Mouse (Mus musculus) myocyte (in vitro differentiated cells): ENCODE results near the gene Txndc5. TPM values are rescaled to one million over a fixed set of nuclear protein-coding genes. Genes with fewer than 3 reads are reported as not detected.

Experiments used
- H3K27me3 ChIP-seq: one replicate; pipeline ENCODE4 v1.6.1; 2011; ENCODE audit not compliant: control insufficient read depth, insufficient read depth, insufficient read length
- H3K36me3 ChIP-seq: one replicate; pipeline ENCODE4 v1.6.1; 2011; ENCODE audit not compliant: control insufficient read depth, insufficient read depth
- H3K4me2 ChIP-seq: one replicate; pipeline ENCODE4 v1.6.1; 2011; ENCODE audit warnings: low read depth, control low read depth
- H3K4me3 ChIP-seq: one replicate; pipeline ENCODE4 v1.5.1; 2011; ENCODE audit warnings: mild to moderate bottlenecking, control low read depth, moderate library complexity
- H3K79me2 ChIP-seq: one replicate; pipeline ENCODE4 v1.6.1; 2011; ENCODE audit not compliant: control insufficient read depth, insufficient read depth
- H3ac ChIP-seq: one replicate; pipeline ENCODE4 v1.6.1; 2011; ENCODE audit not compliant: control insufficient read depth, insufficient read length
- CEBPB ChIP-seq: IDR thresholded peaks from 2 replicates; pipeline ENCODE4 v1.6.1; 2011; ENCODE audit warnings: mild to moderate bottlenecking, moderate library complexity; ENCODE audit not compliant: poor library complexity, insufficient read depth, severe bottlenecking
- E2F4 ChIP-seq: IDR thresholded peaks from one replicate; pipeline ENCODE4 v1.6.1; 2011; ENCODE audit warnings: mild to moderate bottlenecking, control low read depth, moderate library complexity; ENCODE audit not compliant: insufficient read depth
- MAX ChIP-seq: IDR thresholded peaks from one replicate; pipeline ENCODE4 v1.6.1; 2011; ENCODE audit warnings: low read depth, mild to moderate bottlenecking, control low read depth
- MYOD1 ChIP-seq, 3 experiments: IDR thresholded peaks; one replicate each; pipeline ENCODE4 v1.6.1; 2011; ENCODE audit warnings: control low read depth in 2 of 3, low read depth in 2 of 3, mild to moderate bottlenecking in 2 of 3, moderate library complexity in 1 of 3; ENCODE audit not compliant: insufficient read length in 2 of 3, control insufficient read depth in 1 of 3
- MYOG ChIP-seq, 3 experiments: IDR thresholded peaks; one replicate each; pipeline ENCODE4 v1.6.1; 2011; ENCODE audit warnings: control low read depth in 2 of 3, low read depth in 2 of 3, mild to moderate bottlenecking in 2 of 3; ENCODE audit not compliant: insufficient read length in 2 of 3, control insufficient read depth in 1 of 3, insufficient read depth in 1 of 3
- POLR2A ChIP-seq: IDR thresholded peaks from one replicate; pipeline ENCODE4 v1.6.1; 2011; ENCODE audit warnings: low read depth, mild to moderate bottlenecking, control low read depth, moderate library complexity; ENCODE audit not compliant: insufficient read length
- POLR2AphosphoS2 ChIP-seq: IDR thresholded peaks from one replicate; pipeline ENCODE4 v1.6.1; 2011; ENCODE audit warnings: low read depth, control low read depth; ENCODE audit not compliant: insufficient read length
- REST ChIP-seq: IDR thresholded peaks from one replicate; pipeline ENCODE4 v1.6.1; 2011; ENCODE audit warnings: mild to moderate bottlenecking, control low read depth, moderate library complexity; ENCODE audit not compliant: insufficient read depth, insufficient read length
- SRF ChIP-seq: IDR thresholded peaks from one replicate; pipeline ENCODE4 v1.6.1; 2011; ENCODE audit warnings: low read depth; ENCODE audit not compliant: control insufficient read depth, insufficient read length
- TCF12 ChIP-seq: IDR thresholded peaks from one replicate; pipeline ENCODE4 v1.6.1; 2011; ENCODE audit warnings: mild to moderate bottlenecking, control low read depth; ENCODE audit not compliant: poor library complexity, insufficient read depth, severe bottlenecking
- TCF3 ChIP-seq: IDR thresholded peaks from one replicate; pipeline ENCODE4 v1.6.1; 2011; ENCODE audit warnings: low read depth, control low read depth; ENCODE audit not compliant: insufficient read length
- USF1 ChIP-seq: IDR thresholded peaks from one replicate; pipeline ENCODE4 v1.6.1; 2011; ENCODE audit warnings: low read depth, mild to moderate bottlenecking, control low read depth, moderate library complexity
- polyA plus RNA-seq: library from polyadenylated mRNA; unstranded; fragments of >200 nt; fragmentation: generic; extraction: Trizol; gene quantifications from one replicate; pipeline ENCODE4 v1.2.1, GENCODE M21; 2012; ENCODE audit warnings: missing spikeins

The Txndc5 gene
- polyA plus RNA-seq, 1 experiment = 127 TPM

- Histone ChIP-seq H3K79me2 (no peaks in the 10 kb centered on the region), H3ac (no peak overlapping the region), H3K4me3 (no peak overlapping the region), H3K27me3 (peaks cover 7% of the 10 kb centered on the region), H3K4me2 (no peak overlapping the region), H3K36me3 (no peaks in the 10 kb centered on the region)
- no peak for TF ChIP-seq USF1
- no peak for TF ChIP-seq CEBPB
- TF ChIP-seq POLR2AphosphoS2 = no peak
- TF ChIP-seq MYOD1 (IDR thresholded peaks at IDR 0.05; ENCODE audit: control insufficient read depth in 1 of 3, insufficient read length in 2 of 3, low read depth in 2 of 3) = no peak
- no peak for TF ChIP-seq TCF3
- TF ChIP-seq TCF12 = no peak
Measured at GRCm38 (mm10) chr13:38470882-38471281, 57.7 kb downstream of the Txndc5 start.

GRCm38 (mm10) chr13:38463410-38463809, 65.2 kb downstream of the Txndc5 start:
- TF ChIP-seq CEBPB (no peak), MYOG (IDR thresholded peaks at IDR 0.05; ENCODE audit: control insufficient read depth in 1 of 3, insufficient read depth in 1 of 3, insufficient read length in 2 of 3, low read depth in 2 of 3) (no peak), USF1 (no peak), POLR2A (no peak), SRF (no peak), E2F4 (no peak), POLR2AphosphoS2 (no peak), TCF12 (no peak), REST (no peak), MYOD1 (IDR thresholded peaks at IDR 0.05; ENCODE audit: control insufficient read depth in 1 of 3, insufficient read length in 2 of 3, low read depth in 2 of 3) (no peak), TCF3 (no peak), MAX (no peak)
- Histone ChIP-seq H3K79me2 (no peaks in the 10 kb centered on the region), H3ac (no peak overlapping the region), H3K36me3 (no peaks in the 10 kb centered on the region), H3K4me2 (no peak overlapping the region), H3K4me3 (no peak overlapping the region), H3K27me3 (peaks cover 18% of the 10 kb centered on the region)

GRCm38 (mm10) chr13:38451446-38451845, 77.2 kb downstream of the Txndc5 start:
- H3K4me3 ChIP-seq = no peak overlapping the region
- no peak for TF ChIP-seq MYOD1 (IDR thresholded peaks at IDR 0.05; ENCODE audit: control insufficient read depth in 1 of 3, insufficient read length in 2 of 3, low read depth in 2 of 3)
- no peak for TF ChIP-seq USF1
- no peak for TF ChIP-seq MYOG (IDR thresholded peaks at IDR 0.05; ENCODE audit: control insufficient read depth in 1 of 3, insufficient read depth in 1 of 3, insufficient read length in 2 of 3, low read depth in 2 of 3)
- TF ChIP-seq TCF12 = no peak
- no peak overlapping the region for H3ac ChIP-seq
- H3K27me3 ChIP-seq = no peaks in the 10 kb centered on the region
- H3K36me3 ChIP-seq = no peaks in the 10 kb centered on the region
- no peaks in the 10 kb centered on the region for H3K79me2 ChIP-seq
- H3K4me2 ChIP-seq = no peak overlapping the region

Other genes with a start within 250 kb of the Txndc5 start
- 0.06 TPM for gene Bmp6, start 183.7 kb downstream of the Txndc5 start, polyA plus RNA-seq
- 8.7 TPM for gene Bloc1s5, start 106.3 kb upstream of the Txndc5 start, polyA plus RNA-seq
- 44.7 TPM for gene Eef1e1, start 130.2 kb upstream of the Txndc5 start, polyA plus RNA-seq